8 mouse cellular contexts compared by ENCODE assay signal in genomic region chr10:43478751-43479435, GRCm38 (mm10). TPM values are rescaled to one million over a fixed set of nuclear protein-coding genes. Genes with fewer than 3 reads are reported as not detected.
A peak's percentile ranks its signal among the peaks of the same experiment; 100 is the strongest.
DNase-seq lines count a peak whose midpoint lies in the region; ATAC-seq and TF ChIP-seq lines count a peak whose summit lies in the region.

TSS of gene Bend3 (plus strand) at chr10:43478831.

- no peak for TF ChIP-seq CTCF in forebrain, postnatal 0 days (IDR thresholded peaks at IDR 0.05; ENCODE audit: low read depth)

- peak within 1 kb of the TSS; percentile 99 for H3K27ac ChIP-seq in forebrain, postnatal 0 days (ENCODE audit: low read depth, low read length)
- peak within 1 kb of the TSS; percentile 100 for H3K27ac ChIP-seq in hindbrain, embryonic 10.5 days

- peaks cover 10% of the 10 kb centered on the region; the same call in 1 of the 2 replicates for H3K4me1 ChIP-seq in forebrain, postnatal 0 days (ENCODE audit: insufficient read depth)
- peaks cover 69% of the 10 kb centered on the region for H3K4me1 ChIP-seq in hindbrain, embryonic 10.5 days (replicated peaks)

- DNase-seq in ES-CJ7 (ENCODE audit: low read depth, low spot score) = peak; percentile 72
- DNase-seq in forebrain, postnatal 0 days = peak; percentile 80
- peak; percentile 65 for DNase-seq in hindbrain, embryonic 10.5 days (ENCODE audit: low spot score)
- peak; percentile 52 to 61 for DNase-seq in layer of hippocampus, postnatal 25 days (ENCODE audit: extremely low spot score in 1 of 2, low spot score in 1 of 2)
- DNase-seq in lung, postnatal 10 days = peak; percentile 73
- DNase-seq in retina, postnatal 1 day = peak; percentile 86
- peak; percentile 10 to 59 for DNase-seq in urinary bladder, adult 18-20 months (ENCODE audit: low spot score in 2 of 2)

- H3K9me3 ChIP-seq in forebrain, postnatal 0 days (ENCODE audit: low read length) = no peaks in the 10 kb centered on the region
- no peaks in the 10 kb centered on the region for H3K9me3 ChIP-seq in hindbrain, embryonic 10.5 days

- 1% methylated on average over 69 of the region's 101 CpGs for WGBS in forebrain, postnatal 0 days
- WGBS in hindbrain, embryonic 10.5 days = under 1% methylated on average over 88 of the region's 101 CpGs

- peak within 1 kb of the TSS; percentile 98 for H3K4me2 ChIP-seq in forebrain, postnatal 0 days (ENCODE audit: low read depth)

- no peaks in the 10 kb centered on the region for H3K27me3 ChIP-seq in forebrain, postnatal 0 days (ENCODE audit: insufficient read depth, low read length)
- no peaks in the 10 kb centered on the region for H3K27me3 ChIP-seq in hindbrain, embryonic 10.5 days (ENCODE audit: insufficient read depth, poor library complexity, severe bottlenecking)

- ATAC-seq in cerebellum, adult (ENCODE audit: insufficient number of reproducible peaks, low FRiP score, low TSS enrichment) = peak; percentile 32; the same call in 1 of the 2 replicates
- ATAC-seq in forebrain, postnatal 0 days = peak; percentile 76

- H3K36me3 ChIP-seq in forebrain, postnatal 0 days (ENCODE audit: insufficient read depth) = no peaks in the 10 kb centered on the region
- no peaks in the 10 kb centered on the region for H3K36me3 ChIP-seq in hindbrain, embryonic 10.5 days

- H3K9ac ChIP-seq in forebrain, postnatal 0 days = peak within 1 kb of the TSS; percentile 98

- H3K4me3 ChIP-seq in forebrain, postnatal 0 days (ENCODE audit: low read depth, low read length) = peak within 1 kb of the TSS; percentile 93
- peak within 1 kb of the TSS; percentile 88 for H3K4me3 ChIP-seq in hindbrain, embryonic 10.5 days

RNA-seq across cellular contexts. Expression of gene Bend3, which starts in this region (rescaled TPM):
- 8.5 and 11.1 TPM in 2 replicates for total RNA-seq in forebrain, postnatal 0 days (2014; rRNA removed)
- polyA plus RNA-seq in forebrain, postnatal 0 days (2015; fragmentation: Nextera tagmentation; extraction: Ambion mirVana) = 2.0 and 2.2 TPM in 2 replicates
- 8.3 and 9.6 TPM in 2 replicates for polyA plus RNA-seq in hindbrain, embryonic 10.5 days (2016; fragmentation: Nextera tagmentation; extraction: Ambion mirVana)
- 1 to 10 TPM; 4.9 to 7.7 TPM for total RNA-seq in layer of hippocampus, postnatal 25 days (2021)

Comparison
In these comparisons a context has a peak if more than half of its experiments do, and no peak if none do; other contexts are left out.
1. Peak in every context shown above with its lines: DNase-seq, ATAC-seq, H3K4me3 ChIP-seq and H3K27ac ChIP-seq.
2. DNase-seq: peak in every context shown above with its lines; median percentile 86 in retina, postnatal 1 day; 80 in forebrain, postnatal 0 days; 73 in lung, postnatal 10 days; 72 in ES-CJ7; 65 in hindbrain, embryonic 10.5 days; 56 in layer of hippocampus, postnatal 25 days; 34 in urinary bladder, adult 18-20 months.